Mouse (Mus musculus) thymus, postnatal 25 days (tissue): ENCODE data around the gene Sipa1l3.
A peak's percentile ranks its signal among the peaks of the same experiment; 100 is the strongest.

Experiments used
- DNase-seq: peaks from one replicate; pipeline ENCODE4 v3.0.0; 2022

Gene Sipa1l3

GRCm38 (mm10) chr7:29441151-29441550 is 77.3 kb downstream of the Sipa1l3 start:
- DNase-seq = no peak

GRCm38 (mm10) chr7:29438655-29439282 is 79.7 kb downstream of the Sipa1l3 start:
- DNase-seq = no peak

GRCm38 (mm10) chr7:29438204-29438603 is 80.2 kb downstream of the Sipa1l3 start:
- no peak for DNase-seq

GRCm38 (mm10) chr7:29437072-29437471 is 81.4 kb downstream of the Sipa1l3 start:
- DNase-seq = no peak

GRCm38 (mm10) chr7:29434313-29435035 is 84.0 kb downstream of the Sipa1l3 start:
- no peak for DNase-seq

- DNase-seq = no peak
Measured at GRCm38 (mm10) chr7:29433725-29434124, 84.7 kb downstream of the Sipa1l3 start.

GRCm38 (mm10) chr7:29432947-29433553 is 85.4 kb downstream of the Sipa1l3 start:
- no peak for DNase-seq

- DNase-seq = no peak
Measured at GRCm38 (mm10) chr7:29432180-29432946, 86.1 kb downstream of the Sipa1l3 start.

GRCm38 (mm10) chr7:29430739-29431211 is 87.7 kb downstream of the Sipa1l3 start:
- no peak for DNase-seq

GRCm38 (mm10) chr7:29426056-29426455 is 92.4 kb downstream of the Sipa1l3 start:
- DNase-seq = no peak

- no peak for DNase-seq
Measured at GRCm38 (mm10) chr7:29425413-29425827, 93.0 kb downstream of the Sipa1l3 start.

- no peak for DNase-seq
Measured at GRCm38 (mm10) chr7:29424690-29425089, 93.8 kb downstream of the Sipa1l3 start.

- DNase-seq = no peak
Measured at GRCm38 (mm10) chr7:29421909-29422244, 96.6 kb downstream of the Sipa1l3 start.

- no peak for DNase-seq
Measured at GRCm38 (mm10) chr7:29421240-29421908, 97.1 kb downstream of the Sipa1l3 start.

- no peak for DNase-seq
Measured at GRCm38 (mm10) chr7:29419836-29420235, 98.6 kb downstream of the Sipa1l3 start.

- no peak for DNase-seq
Measured at GRCm38 (mm10) chr7:29418231-29418630, 100.2 kb downstream of the Sipa1l3 start.

- DNase-seq = peak; percentile 24
Measured at GRCm38 (mm10) chr7:29417332-29418069, 100.9 kb downstream of the Sipa1l3 start.

GRCm38 (mm10) chr7:29416906-29417305 is 101.5 kb downstream of the Sipa1l3 start:
- no peak for DNase-seq

GRCm38 (mm10) chr7:29411838-29412580 is 106.4 kb downstream of the Sipa1l3 start:
- peak; percentile 58 for DNase-seq

- DNase-seq = peak; percentile 34
Measured at GRCm38 (mm10) chr7:29411216-29411816, 107.1 kb downstream of the Sipa1l3 start.

- DNase-seq = no peak
Measured at GRCm38 (mm10) chr7:29410402-29410801, 108.0 kb downstream of the Sipa1l3 start.
